Mouse (Mus musculus): Measurements from ENCODE around the gene Kremen1.

DNA sequence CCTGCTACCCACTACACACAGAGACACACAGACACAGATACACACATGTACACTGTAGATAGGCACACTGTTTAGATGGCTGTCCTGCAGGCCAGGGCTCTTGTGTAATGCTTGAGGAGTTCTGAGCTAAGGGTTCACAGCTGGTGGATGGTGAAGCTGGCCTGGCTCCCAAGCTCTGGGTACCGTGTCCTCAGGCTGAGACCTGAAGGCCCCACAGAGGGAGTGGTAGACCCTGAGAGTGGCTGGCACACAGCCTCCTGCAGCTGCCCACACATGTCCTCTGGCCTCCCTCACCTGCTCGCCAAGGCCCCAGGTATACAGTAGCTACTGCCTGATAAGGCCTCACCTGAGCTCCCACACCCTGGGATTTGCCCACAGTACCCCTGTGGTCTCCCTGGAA is 119.4 kb downstream of the Kremen1 start:
- TF ChIP-seq POLR2A (IDR thresholded peaks at IDR 0.05; ENCODE audit: extremely low read depth, insufficient read depth, low read length) (no peak), CTCF (IDR thresholded peaks at IDR 0.05; ENCODE audit: low read depth, low read length) (no peak)

Measured in liver, adult 2 months (tissue).